Mouse (Mus musculus) layer of hippocampus, adult 2 months (tissue): ENCODE measurements at regions not wholly inside any gene's neighbourhood (a gene's known extent, or its start where the extent isn't known, plus 50 kb on each side); places are given as distances from the start of the nearest gene placed in this dataset.
"Not testable (repeated sequence)": the region's sequence is repeated elsewhere in the genome, so short reads cannot be mapped to it uniquely, and the experiment has no call there.

Experiments used
- DNase-seq, 2 experiments: peaks; one replicate each; pipeline ENCODE4 v3.0.0; 2022; ENCODE audit warnings: low spot score in 2 of 2
- H3K27ac ChIP-seq: fragments of 200-600 bp; 2 replicates; pipeline ENCODE4 v1.8.1; 2022
- H3K4me3 ChIP-seq: fragments of 200-600 bp; 2 replicates; pipeline ENCODE4 v1.8.1; 2022; ENCODE audit warnings: mild to moderate bottlenecking
- CTCF ChIP-seq: fragments of 200-600 bp; conservative IDR thresholded peaks from 2 replicates; pipeline ENCODE4 v1.8.1; 2022; ENCODE audit warnings: antibody characterized with exemption, mild to moderate bottlenecking, moderate library complexity

- TF ChIP-seq CTCF = no peak
- Histone ChIP-seq H3K27ac (no peak overlapping the region), H3K4me3 (no peak overlapping the region)
- DNase-seq = no peak
These were observed 50.7 kb upstream of the Jade1 start for GRCm38 (mm10) chr3:41504867-41505266.

- DNase-seq = no peak
- Histone ChIP-seq H3K4me3 (no peak overlapping the region), H3K27ac (no peak overlapping the region)
- no peak for TF ChIP-seq CTCF
These were observed 53.4 kb upstream of the Jade1 start for GRCm38 (mm10) chr3:41502161-41502560.

- not testable (repeated sequence) for DNase-seq, H3K4me3 ChIP-seq, H3K27ac ChIP-seq
These were observed 53.9 kb upstream of the Jade1 start for GRCm38 (mm10) chr3:41501639-41502038.

- no peak for TF ChIP-seq CTCF
- Histone ChIP-seq H3K27ac (no peak overlapping the region), H3K4me3 (no peak overlapping the region)
- DNase-seq = no peak
These were observed 54.4 kb upstream of the Jade1 start for GRCm38 (mm10) chr3:41501124-41501523.

- H3K4me3 ChIP-seq = no peak overlapping the region
These were observed 55.9 kb upstream of the Jade1 start for GRCm38 (mm10) chr3:41499680-41500079.

GRCm38 (mm10) chr3:41498791-41499190, 56.7 kb upstream of the Jade1 start:
- Histone ChIP-seq H3K4me3 (no peak overlapping the region), H3K27ac (no peak overlapping the region)
- DNase-seq = no peak
- TF ChIP-seq CTCF = no peak

More at GRCm38 (mm10) chr3:41499680-41500079, 55.9 kb upstream of the Jade1 start:
- no peak for TF ChIP-seq CTCF
- H3K27ac ChIP-seq = no peak overlapping the region
- DNase-seq = no peak

- no peak for DNase-seq
- TF ChIP-seq CTCF = no peak
- no peak overlapping the region for H3K27ac ChIP-seq
- H3K4me3 ChIP-seq = no peak overlapping the region
These were observed 57.8 kb upstream of the Jade1 start for GRCm38 (mm10) chr3:41497771-41498170.

- TF ChIP-seq CTCF = no peak
- Histone ChIP-seq H3K4me3 (no peak overlapping the region), H3K27ac (no peak overlapping the region)
- no peak for DNase-seq
These were observed 58.4 kb upstream of the Jade1 start for GRCm38 (mm10) chr3:41496931-41497710.

GRCm38 (mm10) chr3:41495893-41496292, 59.6 kb upstream of the Jade1 start:
- TF ChIP-seq CTCF = no peak
- H3K27ac ChIP-seq = no peak overlapping the region
- no peak for DNase-seq
- no peak overlapping the region for H3K4me3 ChIP-seq

GRCm38 (mm10) chr3:41495097-41495496, 60.4 kb upstream of the Jade1 start:
- no peak overlapping the region for H3K4me3 ChIP-seq
- no peak for DNase-seq
- H3K27ac ChIP-seq = no peak overlapping the region
- no peak for TF ChIP-seq CTCF

- TF ChIP-seq CTCF = no peak
- Histone ChIP-seq H3K4me3 (no peak overlapping the region), H3K27ac (no peak overlapping the region)
- DNase-seq = no peak
These were observed 62.1 kb upstream of the Jade1 start for GRCm38 (mm10) chr3:41493472-41493871.

GRCm38 (mm10) chr3:41492727-41493392, 62.7 kb upstream of the Jade1 start:
- TF ChIP-seq CTCF = no peak
- Histone ChIP-seq H3K4me3 (no peak overlapping the region), H3K27ac (no peak overlapping the region)
- no peak for DNase-seq

GRCm38 (mm10) chr3:41492031-41492726, 63.4 kb upstream of the Jade1 start:
- TF ChIP-seq CTCF = peak; percentile 43
- no peak for DNase-seq
- no peak overlapping the region for H3K4me3 ChIP-seq
- H3K27ac ChIP-seq = no peak overlapping the region

GRCm38 (mm10) chr3:41491185-41491584, 64.3 kb upstream of the Jade1 start:
- Histone ChIP-seq H3K27ac (no peak overlapping the region), H3K4me3 (no peak overlapping the region)
- no peak; the same call in 1 of the 2 replicates for TF ChIP-seq CTCF
- no peak for DNase-seq
